Mouse (Mus musculus) embryo, embryonic 11 days (tissue): ENCODE results near the gene Myl6.
"Not testable (repeated sequence)": the region's sequence is repeated elsewhere in the genome, so short reads cannot be mapped to it uniquely, and the experiment has no call there.

ENCODE experiments used
- DNase-seq: peaks from one replicate; pipeline ENCODE4 v3.0.0-alpha.2; 2015

The Myl6 gene

GRCm38 (mm10) chr10:128509203-128509602, 15.3 kb upstream of the Myl6 start:
- no peak for DNase-seq

- DNase-seq, result no peak
Measured at GRCm38 (mm10) chr10:128508260-128508659, 14.3 kb upstream of the Myl6 start.

- no peak for DNase-seq
Measured at GRCm38 (mm10) chr10:128505974-128506373, 12.0 kb upstream of the Myl6 start.

GRCm38 (mm10) chr10:128505371-128505667, 11.4 kb upstream of the Myl6 start:
- DNase-seq, result not testable (repeated sequence)

- no peak for DNase-seq
Measured at GRCm38 (mm10) chr10:128504641-128505370, 10.9 kb upstream of the Myl6 start.

GRCm38 (mm10) chr10:128504012-128504411, 10.1 kb upstream of the Myl6 start:
- no peak for DNase-seq

GRCm38 (mm10) chr10:128503532-128503931, 9.6 kb upstream of the Myl6 start:
- DNase-seq, result no peak

GRCm38 (mm10) chr10:128502341-128502740, 8.4 kb upstream of the Myl6 start:
- DNase-seq, result no peak

GRCm38 (mm10) chr10:128499116-128499671, 5.2 kb upstream of the Myl6 start:
- DNase-seq, result peak; percentile 68

GRCm38 (mm10) chr10:128498590-128498989, 4.6 kb upstream of the Myl6 start, which contains the start of gene Myl6b:
TSS of gene Myl6b (minus strand) at chr10:128498685.
- DNase-seq, result peak; percentile 97

GRCm38 (mm10) chr10:128497134-128497737, 3.3 kb upstream of the Myl6 start:
- DNase-seq, result no peak

- no peak for DNase-seq
Measured at GRCm38 (mm10) chr10:128496509-128497077, 2.6 kb upstream of the Myl6 start.

- DNase-seq, result no peak
Measured at GRCm38 (mm10) chr10:128495903-128496302, 2.0 kb upstream of the Myl6 start.

GRCm38 (mm10) chr10:128495270-128495669, 1.3 kb upstream of the Myl6 start:
- no peak for DNase-seq

- DNase-seq, result no peak
Measured at GRCm38 (mm10) chr10:128494667-128495245, 811 bp upstream of the Myl6 start.

- peak; percentile 38 for DNase-seq
Measured at GRCm38 (mm10) chr10:128493319-128493694, 638 bp downstream of the Myl6 start.

GRCm38 (mm10) chr10:128492633-128493311, 1.2 kb downstream of the Myl6 start:
- peak; percentile 74 for DNase-seq

GRCm38 (mm10) chr10:128492051-128492450, 1.9 kb downstream of the Myl6 start:
- not testable (repeated sequence) for DNase-seq

- DNase-seq, result no peak
Measured at GRCm38 (mm10) chr10:128491495-128491894, 2.5 kb downstream of the Myl6 start.

- no peak for DNase-seq
Measured at GRCm38 (mm10) chr10:128490912-128491311, 3.0 kb downstream of the Myl6 start.

- no peak for DNase-seq
Measured at GRCm38 (mm10) chr10:128490232-128490631, 3.7 kb downstream of the Myl6 start.

GRCm38 (mm10) chr10:128489785-128490184, 4.2 kb downstream of the Myl6 start:
- DNase-seq, result no peak

GRCm38 (mm10) chr10:128489380-128489779, 4.6 kb downstream of the Myl6 start:
- no peak for DNase-seq
